Mouse (Mus musculus) ES-Bruce4 (cell line): ENCODE data around the gene Gpc6. TPM values are rescaled to one million over a fixed set of nuclear protein-coding genes. Genes with fewer than 3 reads are reported as not detected.

Experiments used
- H3K27ac ChIP-seq: 2 replicates; pipeline ENCODE4 v1.5.1; 2012; ENCODE audit warnings: low read length, inconsistent platforms; ENCODE audit not compliant: insufficient read depth
- H3K27me3 ChIP-seq: 2 replicates; pipeline ENCODE4 v1.6.1; 2012; ENCODE audit warnings: mild to moderate bottlenecking, low read length, inconsistent platforms; ENCODE audit not compliant: control insufficient read depth, poor library complexity, insufficient read depth, severe bottlenecking
- H3K36me3 ChIP-seq: 2 replicates; pipeline ENCODE4 v1.6.1; 2012; ENCODE audit warnings: inconsistent platforms, mild to moderate bottlenecking, low read length, moderate library complexity; ENCODE audit not compliant: control insufficient read depth, poor library complexity, insufficient read depth, severe bottlenecking
- H3K4me1 ChIP-seq: one replicate; pipeline ENCODE4 v1.8.1; 2011; ENCODE audit warnings: low read length; ENCODE audit not compliant: control insufficient read depth, insufficient read depth
- H3K4me3 ChIP-seq: 2 replicates; pipeline ENCODE4 v1.5.1; 2011; ENCODE audit warnings: low read depth, mild to moderate bottlenecking, low read length
- H3K9ac ChIP-seq: 2 replicates; pipeline ENCODE4 v1.6.1; 2012; ENCODE audit warnings: low read depth, mild to moderate bottlenecking, inconsistent platforms; ENCODE audit not compliant: poor library complexity, severe bottlenecking
- H3K9me3 ChIP-seq: replicated peaks from 2 replicates; pipeline ENCODE4 v1.6.1; 2012; ENCODE audit warnings: mild to moderate bottlenecking, low read length, inconsistent platforms; ENCODE audit not compliant: control insufficient read depth, poor library complexity, insufficient read depth, severe bottlenecking
- CTCF ChIP-seq: IDR thresholded peaks from one replicate; pipeline ENCODE4 v1.8.1; 2011; ENCODE audit warnings: low read depth, low read length
- EP300 ChIP-seq: IDR thresholded peaks from 2 replicates; pipeline ENCODE4 v1.6.1; 2011; ENCODE audit warnings: low read depth, low read length; ENCODE audit not compliant: insufficient read depth
- POLR2A ChIP-seq: IDR thresholded peaks from one replicate; pipeline ENCODE4 v1.8.1; 2011; ENCODE audit warnings: low read length; ENCODE audit not compliant: insufficient read depth
- polyA plus RNA-seq: library from polyadenylated mRNA; stranded (reverse); fragments of >200 nt; gene quantifications from 2 replicates; pipeline ENCODE4 v1.2.4, GENCODE M21; 2011; ENCODE audit warnings: low read depth; ENCODE audit not compliant: missing spikeins, insufficient read depth, insufficient read length

Gpc6 gene
- polyA plus RNA-seq, 1 experiment, result 4.7 TPM

DNA sequence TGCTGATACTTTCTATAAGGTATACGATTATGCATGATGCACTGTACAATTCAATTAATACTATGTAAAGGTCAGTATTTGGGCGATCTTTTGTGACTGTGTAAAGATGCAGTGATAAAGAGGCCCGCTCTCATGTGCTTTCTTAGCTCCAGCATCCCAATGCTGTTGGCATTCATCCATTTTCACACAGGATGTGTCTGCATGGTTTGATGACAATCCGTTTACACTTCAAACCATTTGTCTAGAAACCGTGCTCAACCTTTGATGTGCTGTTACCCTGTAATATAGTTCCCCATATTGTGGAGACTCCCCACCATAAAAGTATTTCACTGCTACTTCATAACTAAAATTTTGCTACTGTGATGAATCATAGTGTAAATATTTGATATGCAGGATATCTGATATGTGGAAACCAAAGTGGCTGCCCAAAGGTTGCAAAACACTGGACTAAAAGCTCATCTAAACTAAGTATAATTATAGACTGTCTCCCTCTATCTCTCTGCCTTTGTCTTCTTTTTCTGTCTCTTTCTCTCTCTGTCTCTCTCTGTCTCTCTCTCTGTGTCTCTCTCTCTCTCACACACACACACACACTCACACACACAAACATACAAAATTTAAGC lies 97.2 kb downstream of the Gpc6 start:
- TF ChIP-seq CTCF, result no peak
- no peak for TF ChIP-seq POLR2A
- no peaks in the 10 kb centered on the region for H3K4me1 ChIP-seq
- no peak overlapping the region for H3K27ac ChIP-seq
- H3K36me3 ChIP-seq, result no peaks in the 10 kb centered on the region
- H3K9me3 ChIP-seq, result no peaks in the 10 kb centered on the region
- H3K4me3 ChIP-seq, result no peak overlapping the region
- no peaks in the 10 kb centered on the region for H3K27me3 ChIP-seq
- H3K9ac ChIP-seq, result no peak overlapping the region

DNA sequence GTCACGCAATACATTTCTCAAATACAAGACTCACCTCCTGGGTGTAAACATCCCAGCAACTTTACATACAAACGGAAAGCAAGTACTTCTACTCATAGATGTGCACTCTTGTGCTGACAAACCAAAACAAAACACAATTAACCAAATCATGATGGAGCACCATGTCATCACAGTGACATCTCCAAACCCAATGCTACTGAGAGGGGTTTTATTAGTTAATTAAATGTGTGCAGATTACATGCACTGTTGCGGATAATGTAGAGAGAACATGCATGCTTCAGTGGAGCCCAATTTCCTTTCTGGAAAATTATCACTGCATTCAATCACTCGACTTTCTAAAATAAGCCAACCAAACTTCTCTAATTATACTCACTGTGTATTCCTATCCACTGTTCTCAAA lies 109.0 kb downstream of the Gpc6 start:
- no peaks in the 10 kb centered on the region for H3K27me3 ChIP-seq
- TF ChIP-seq EP300 (no peak), POLR2A (no peak), CTCF (no peak)
- H3K36me3 ChIP-seq, result no peaks in the 10 kb centered on the region
- H3K4me1 ChIP-seq, result no peaks in the 10 kb centered on the region
- no peak overlapping the region for H3K27ac ChIP-seq
- no peak overlapping the region for H3K4me3 ChIP-seq
- H3K9ac ChIP-seq, result no peak overlapping the region
- H3K9me3 ChIP-seq, result no peaks in the 10 kb centered on the region

DNA sequence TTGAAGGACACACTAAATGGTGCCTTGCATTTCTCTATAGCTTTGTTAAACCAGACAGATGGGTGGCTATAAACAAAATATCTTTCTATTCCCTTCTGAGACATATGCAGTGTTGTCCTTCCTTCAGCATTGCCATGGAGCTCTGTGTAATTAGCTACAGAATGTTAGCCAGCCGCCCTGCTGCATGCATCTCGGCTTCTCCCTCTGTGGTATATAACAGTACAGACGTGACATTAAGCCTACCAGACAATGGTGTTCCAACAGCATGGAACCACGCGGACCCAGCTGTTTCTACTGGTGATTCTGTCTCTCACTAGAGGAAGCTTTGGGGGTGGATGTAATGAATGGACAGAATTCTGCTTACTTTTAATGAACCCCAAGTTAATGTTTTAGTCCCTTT lies 115.9 kb downstream of the Gpc6 start:
- Histone ChIP-seq H3K4me1 (no peaks in the 10 kb centered on the region), H3K27me3 (no peaks in the 10 kb centered on the region), H3K9me3 (no peaks in the 10 kb centered on the region), H3K36me3 (no peaks in the 10 kb centered on the region), H3K4me3 (no peak overlapping the region), H3K27ac (no peak overlapping the region), H3K9ac (no peak overlapping the region)
- TF ChIP-seq POLR2A (no peak), CTCF (no peak), EP300 (no peak)

DNA sequence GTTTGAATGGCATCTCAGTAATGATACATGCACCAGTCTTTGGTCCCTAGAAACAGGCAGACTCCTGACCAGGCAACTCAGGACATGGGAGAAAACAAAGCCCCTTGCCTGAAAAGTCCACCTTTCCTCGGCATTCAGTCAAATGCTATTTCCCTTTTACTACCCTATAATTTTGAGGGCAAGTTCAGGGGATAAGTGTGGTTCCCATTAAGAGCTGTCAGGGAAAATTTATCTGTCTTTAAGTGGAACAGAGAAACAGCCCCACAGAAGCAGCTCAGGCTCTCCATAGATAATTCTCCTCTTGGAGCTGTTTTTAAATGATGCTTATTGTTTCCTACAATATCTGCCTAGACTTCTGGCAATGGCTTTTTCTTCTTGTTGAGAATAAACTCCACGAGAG lies 123.8 kb downstream of the Gpc6 start:
- no peak overlapping the region for H3K27ac ChIP-seq
- H3K9me3 ChIP-seq, result no peaks in the 10 kb centered on the region
- no peak for TF ChIP-seq EP300
- no peak for TF ChIP-seq POLR2A
- no peak for TF ChIP-seq CTCF
- no peaks in the 10 kb centered on the region for H3K36me3 ChIP-seq
- no peaks in the 10 kb centered on the region for H3K4me1 ChIP-seq
- no peak overlapping the region for H3K4me3 ChIP-seq
- H3K9ac ChIP-seq, result no peak overlapping the region
- H3K27me3 ChIP-seq, result no peaks in the 10 kb centered on the region

DNA sequence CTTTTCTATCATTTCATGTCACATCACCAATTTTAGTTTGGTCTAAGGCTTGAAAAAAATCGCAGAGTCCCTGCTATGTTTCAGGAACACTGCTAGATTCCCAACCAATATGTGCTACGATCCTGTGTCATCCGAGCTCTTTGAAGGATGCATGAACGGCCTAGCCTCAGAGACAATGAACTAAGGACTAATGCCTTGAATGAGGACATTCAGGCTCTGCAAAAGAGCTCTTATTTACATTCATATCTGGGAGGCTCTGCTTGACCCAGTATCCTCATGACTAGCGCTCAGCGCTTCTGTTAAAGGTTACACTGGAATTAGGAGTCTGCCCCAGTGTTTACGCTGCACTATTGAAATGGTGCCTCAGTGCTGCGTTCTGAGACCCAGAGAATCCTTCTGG lies 125.8 kb downstream of the Gpc6 start:
- TF ChIP-seq POLR2A, result no peak
- no peak for TF ChIP-seq CTCF
- TF ChIP-seq EP300, result no peak
- H3K27ac ChIP-seq, result no peak overlapping the region
- H3K27me3 ChIP-seq, result no peaks in the 10 kb centered on the region
- H3K4me3 ChIP-seq, result no peak overlapping the region
- no peaks in the 10 kb centered on the region for H3K9me3 ChIP-seq
- no peaks in the 10 kb centered on the region for H3K4me1 ChIP-seq
- no peaks in the 10 kb centered on the region for H3K36me3 ChIP-seq
- H3K9ac ChIP-seq, result no peak overlapping the region

DNA sequence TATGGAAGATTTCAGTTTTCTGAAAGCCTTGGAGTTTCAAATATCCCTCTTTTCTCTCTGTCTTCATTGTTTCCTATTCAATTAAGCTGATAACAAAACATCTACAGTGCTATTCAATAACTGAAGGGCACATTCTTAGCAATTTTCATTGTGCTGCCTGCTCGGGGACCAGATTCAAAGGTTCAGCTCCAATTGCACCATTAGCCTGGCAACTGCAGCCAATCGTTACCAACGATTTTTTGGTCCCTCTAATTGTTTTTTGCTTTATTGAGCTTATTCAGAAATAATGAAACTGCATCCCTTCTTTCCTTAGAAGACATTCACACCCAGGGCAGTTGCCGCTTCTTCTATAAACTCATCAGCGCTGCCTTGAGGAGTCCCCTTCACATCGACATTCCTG lies 128.2 kb downstream of the Gpc6 start:
- no peaks in the 10 kb centered on the region for H3K27me3 ChIP-seq
- H3K4me3 ChIP-seq, result no peak overlapping the region
- H3K4me1 ChIP-seq, result no peaks in the 10 kb centered on the region
- no peak overlapping the region for H3K27ac ChIP-seq
- H3K9me3 ChIP-seq, result no peaks in the 10 kb centered on the region
- no peak overlapping the region for H3K9ac ChIP-seq
- TF ChIP-seq CTCF (no peak), EP300 (no peak), POLR2A (no peak)
- no peaks in the 10 kb centered on the region for H3K36me3 ChIP-seq

DNA sequence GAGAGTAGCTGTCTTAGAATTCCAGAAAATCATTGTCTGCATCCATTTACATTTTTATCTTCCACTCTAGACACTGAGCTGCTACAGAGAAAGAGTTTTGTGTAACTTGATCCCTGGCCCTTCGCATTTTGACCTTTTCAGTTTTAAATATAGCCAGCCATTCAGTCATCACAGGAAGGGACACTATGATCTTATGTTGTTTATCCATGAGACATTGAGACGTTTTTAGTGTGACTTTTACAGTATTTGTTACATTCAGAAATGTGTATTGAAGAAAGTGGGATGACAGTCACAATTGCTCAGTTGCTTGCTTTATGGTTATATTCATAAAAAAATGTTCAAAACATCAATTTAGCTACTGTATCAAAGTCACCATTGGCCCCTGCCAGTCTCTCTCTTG lies 130.0 kb downstream of the Gpc6 start:
- H3K27ac ChIP-seq, result no peak overlapping the region
- no peaks in the 10 kb centered on the region for H3K36me3 ChIP-seq
- H3K9me3 ChIP-seq, result no peaks in the 10 kb centered on the region
- H3K9ac ChIP-seq, result no peak overlapping the region
- H3K4me3 ChIP-seq, result no peak overlapping the region
- TF ChIP-seq EP300 (no peak), POLR2A (no peak), CTCF (no peak)
- no peaks in the 10 kb centered on the region for H3K4me1 ChIP-seq
- H3K27me3 ChIP-seq, result no peaks in the 10 kb centered on the region
